ENCODE assay signal across 8 mouse cellular contexts in the genomic region with DNA sequence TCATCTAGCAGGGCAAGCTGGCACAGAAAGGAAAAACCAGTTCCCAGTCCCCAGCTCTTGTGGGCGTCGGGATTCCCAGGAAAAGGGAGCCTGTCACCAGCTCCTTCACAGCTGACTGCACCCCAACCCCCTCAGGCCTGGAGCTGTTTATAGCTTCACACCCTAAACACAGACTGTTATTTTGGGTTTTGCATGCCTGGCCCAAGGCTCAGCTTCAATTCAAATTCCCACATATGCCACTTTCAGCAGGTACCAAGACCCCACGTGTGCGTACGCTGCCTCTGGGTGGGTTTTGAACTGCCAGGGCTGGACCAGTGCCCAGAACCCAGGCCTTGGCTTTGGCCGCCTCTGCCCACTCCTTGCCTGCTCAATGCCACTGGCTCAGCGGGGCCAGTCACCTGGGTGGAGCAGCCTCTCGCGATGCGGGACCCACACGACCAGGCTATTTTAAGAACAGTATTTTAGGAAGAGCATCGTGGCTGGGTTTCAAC.
DNase-seq lines count a peak whose midpoint lies in the region; ATAC-seq and TF ChIP-seq lines count a peak whose summit lies in the region.

No protein-coding gene starts in this region.

- H3K36me3 ChIP-seq in hindbrain, embryonic 15.5 days = no peaks in the 10 kb centered on the region
- H3K36me3 ChIP-seq in liver, embryonic 12.5 days = no peaks in the 10 kb centered on the region

- ATAC-seq in hindbrain, embryonic 15.5 days (ENCODE audit: low FRiP score, low read depth) = 0 out of 2 replicates have a peak, but pooled peaks have one; percentile 52
- ATAC-seq in CD4-positive, CD25-positive, alpha-beta regulatory T cell, adult 4 months = no peak
- no peak for ATAC-seq in liver, embryonic 12.5 days

- H3K4me3 ChIP-seq in gastrocnemius, adult 2 months = peak overlapping the region; percentile 36
- no peak overlapping the region for H3K4me3 ChIP-seq in hindbrain, embryonic 15.5 days
- no peak overlapping the region for H3K4me3 ChIP-seq in liver, embryonic 12.5 days

- H3K4me2 ChIP-seq in hindbrain, embryonic 15.5 days = no peak overlapping the region
- H3K4me2 ChIP-seq in liver, embryonic 12.5 days = no peak overlapping the region

- H3K27ac ChIP-seq in gastrocnemius, adult 2 months = peak overlapping the region; percentile 78
- peak overlapping the region; percentile 25 for H3K27ac ChIP-seq in hindbrain, embryonic 15.5 days (replicated peaks)
- no peak overlapping the region for H3K27ac ChIP-seq in liver, embryonic 12.5 days

- DNase-seq in 3134 (ENCODE audit: extremely low read depth, insufficient read length, low spot score) = peak; percentile 6
- peak; percentile 79 for DNase-seq in brain, embryonic 14.5 days (ENCODE audit: low read depth)
- DNase-seq in gastrocnemius, adult 2 months = peak; percentile 87
- DNase-seq in left cerebral cortex, postnatal 36 days (ENCODE audit: low spot score in 2 of 2) = peak; percentile 60 to 65
- no peak for DNase-seq in c-Kit-positive CD71-positive TER-119-positive erythroid progenitor cells, embryonic 14.5 days (ENCODE audit: low spot score)

- no peak for TF ChIP-seq CTCF in brain, embryonic 14.5 days (IDR thresholded peaks at IDR 0.05; ENCODE audit: borderline replicate concordance, extremely low read depth, insufficient read depth, insufficient read length)
- no peak for TF ChIP-seq CTCF in gastrocnemius, adult 2 months (IDR thresholded peaks at IDR 0.05)

- no peaks in the 10 kb centered on the region for H3K27me3 ChIP-seq in hindbrain, embryonic 15.5 days
- no peaks in the 10 kb centered on the region for H3K27me3 ChIP-seq in liver, embryonic 12.5 days (replicated peaks)

- no peaks in the 10 kb centered on the region for H3K9me3 ChIP-seq in hindbrain, embryonic 15.5 days
- no peaks in the 10 kb centered on the region for H3K9me3 ChIP-seq in liver, embryonic 12.5 days (replicated peaks)

- H3K9ac ChIP-seq in hindbrain, embryonic 15.5 days = no peak overlapping the region
- H3K9ac ChIP-seq in liver, embryonic 12.5 days = no peak overlapping the region

- intact Hi-C loops in gastrocnemius, adult 2 months (cut with DNase I) = loop anchor here (10.0 kb wide), 1 partner anchor 88 kb away; no protein-coding TSS in a partner anchor
- intact Hi-C loops in left cerebral cortex, postnatal 36 days (cut with DNase I) = no loop called here

- H3K4me1 ChIP-seq in hindbrain, embryonic 15.5 days (replicated peaks) = peaks cover 11% of the 10 kb centered on the region
- H3K4me1 ChIP-seq in liver, embryonic 12.5 days = no peaks in the 10 kb centered on the region

- 54% methylated on average over 12 of the region's 12 CpGs for WGBS in hindbrain, embryonic 15.5 days
- 69% methylated on average over 12 of the region's 12 CpGs for WGBS in liver, embryonic 12.5 days (ENCODE audit: insufficient replicate concordance)

- TF ChIP-seq POLR2A in brain, embryonic 14.5 days (IDR thresholded peaks at IDR 0.05; ENCODE audit: borderline replicate concordance, extremely low read depth, insufficient read depth, insufficient read length, poor library complexity, severe bottlenecking) = no peak
